Mouse (Mus musculus): ENCODE data around the gene Ncs1. TPM values are rescaled to one million over a fixed set of nuclear protein-coding genes. Genes with fewer than 3 reads are reported as not detected.

The Ncs1 gene
- total RNA-seq, 2 experiments from 2014 or later: 4.0 to 4.9 TPM

DNA sequence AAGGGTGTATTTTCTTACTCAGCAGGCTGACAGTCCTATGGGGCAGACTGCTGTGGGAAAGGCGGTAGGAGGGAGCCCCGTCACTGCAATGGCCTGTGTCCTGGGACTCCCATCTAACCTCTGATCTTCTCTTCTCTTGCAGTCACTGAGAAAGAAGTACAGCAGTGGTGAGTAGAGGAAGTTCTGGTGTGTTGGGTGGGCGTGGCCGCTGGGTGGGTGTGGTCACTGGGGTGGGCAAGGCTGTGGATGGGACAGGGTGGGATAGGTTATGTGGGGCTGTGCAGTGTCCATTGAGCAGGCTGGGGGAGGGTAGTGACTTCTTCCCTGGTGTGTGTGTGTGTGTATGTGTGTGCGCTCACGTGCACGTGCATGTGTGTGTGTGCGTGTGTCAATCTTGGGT lies 24.8 kb downstream of the Ncs1 start:
- DNase-seq: no peak

GRCm38 (mm10) chr2:31271071-31271470 lies 25.4 kb downstream of the Ncs1 start:
- intact Hi-C loops (cut with DNase I): loop anchor here (5.0 kb wide), 1 partner anchor 74 kb away; no protein-coding TSS in a partner anchor

More for the DNA sequence above, 24.8 kb downstream of the Ncs1 start:
- intact Hi-C loops (cut with DNase I): loop anchor here (5.0 kb wide), 1 partner anchor 73 kb away; no protein-coding TSS in a partner anchor

DNA sequence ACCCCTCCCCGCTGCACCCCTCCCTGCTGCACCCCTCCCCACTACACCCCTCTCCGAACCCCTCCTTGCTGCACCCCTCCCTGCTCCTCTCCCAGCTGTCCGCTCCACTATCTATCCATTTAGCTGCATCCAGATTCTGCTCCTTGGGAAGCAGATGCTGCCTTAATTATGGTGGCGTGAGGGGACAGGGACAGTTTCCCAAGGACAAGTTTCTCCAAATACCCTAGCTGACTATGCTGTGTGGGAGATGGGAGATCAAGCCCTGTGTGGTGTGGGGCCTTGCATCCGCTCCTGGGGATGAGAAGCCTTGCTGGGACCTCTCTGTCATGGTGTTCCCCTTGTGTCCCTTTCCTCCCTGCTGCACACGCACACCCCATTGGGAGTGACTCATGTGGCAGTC lies 29.4 kb downstream of the Ncs1 start:
- intact Hi-C loops (cut with DNase I): loop anchor here (5.0 kb wide), 1 partner anchor 78 kb away; no protein-coding TSS in a partner anchor

More at GRCm38 (mm10) chr2:31271071-31271470, 25.4 kb downstream of the Ncs1 start:
- DNase-seq: no peak

DNA sequence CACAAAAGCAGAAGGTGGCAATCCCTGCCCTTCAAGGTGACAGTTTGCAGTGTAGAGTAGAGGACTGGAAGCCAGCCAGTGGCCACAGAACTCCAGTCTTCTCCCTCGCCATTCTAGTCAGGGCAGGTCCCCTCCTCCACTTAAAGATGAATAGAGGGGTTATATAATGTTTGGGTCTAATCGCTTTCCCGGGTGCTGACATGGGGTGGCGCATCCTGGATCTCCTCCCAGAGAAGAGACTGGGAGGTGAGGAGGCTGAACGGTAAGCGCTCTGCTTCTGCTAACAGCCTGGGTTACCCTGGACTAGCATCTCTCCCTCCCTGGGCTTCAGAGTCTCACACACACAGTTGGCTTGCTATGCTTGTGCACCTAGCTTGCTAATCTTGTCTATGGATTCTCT lies 32.2 kb downstream of the Ncs1 start:
- no peak for DNase-seq
- intact Hi-C loops (cut with DNase I): no loop called here

More for the DNA sequence above, 29.4 kb downstream of the Ncs1 start:
- no peak for DNase-seq

DNA sequence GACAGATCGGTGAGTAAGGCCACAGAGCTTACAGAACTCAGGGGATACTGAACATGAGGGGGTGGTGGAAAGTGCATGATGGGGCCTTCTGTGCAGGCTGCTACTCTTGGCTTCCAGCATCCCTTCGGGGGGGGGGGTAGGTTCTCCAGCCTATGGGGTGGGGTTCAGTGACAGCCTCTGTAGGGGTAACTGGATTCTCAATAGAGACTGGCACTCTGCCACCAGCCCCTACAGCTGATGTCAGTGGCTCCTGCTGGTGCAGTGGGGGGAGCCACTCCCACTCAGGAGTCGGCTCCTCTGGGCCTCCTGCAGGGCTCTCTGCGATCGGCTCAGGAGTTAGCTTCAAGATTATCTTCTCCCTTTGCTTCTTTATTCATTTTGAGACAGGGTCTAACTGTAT lies 32.9 kb downstream of the Ncs1 start:
- DNase-seq: no peak
- intact Hi-C loops (cut with DNase I): no loop called here

DNA sequence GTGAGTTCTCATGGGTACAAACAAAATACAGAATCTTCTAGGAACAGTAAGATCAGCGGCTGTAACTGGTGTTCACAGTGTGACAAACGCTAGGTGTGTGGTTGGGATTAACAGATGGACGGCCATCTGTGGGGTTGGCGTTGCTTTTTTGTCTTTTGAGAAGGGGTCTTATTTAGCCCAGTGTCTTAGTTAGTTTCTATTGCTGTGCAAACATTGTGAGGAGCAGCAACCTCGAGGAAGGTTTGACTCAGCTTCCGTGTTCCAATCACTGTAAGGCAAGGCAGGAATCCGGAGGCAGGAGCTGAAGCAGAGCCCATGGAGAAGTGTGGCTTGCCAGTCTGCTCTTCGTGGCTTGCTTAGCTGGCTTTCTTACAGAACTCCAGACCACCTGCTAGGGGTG lies 35.5 kb downstream of the Ncs1 start:
- no peak for DNase-seq
- intact Hi-C loops (cut with DNase I): no loop called here

- no peak for DNase-seq
- intact Hi-C loops (cut with DNase I): no loop called here
Measured at GRCm38 (mm10) chr2:31282266-31282665, 36.6 kb downstream of the Ncs1 start.

GRCm38 (mm10) chr2:31282880-31283279 lies 37.3 kb downstream of the Ncs1 start:
- no peak for DNase-seq
- intact Hi-C loops (cut with DNase I): no loop called here

- intact Hi-C loops (cut with DNase I): no loop called here
- DNase-seq: no peak
Measured at GRCm38 (mm10) chr2:31284531-31284930, 38.9 kb downstream of the Ncs1 start.

GRCm38 (mm10) chr2:31291421-31291820 lies 45.8 kb downstream of the Ncs1 start:
- intact Hi-C loops (cut with DNase I): loop anchor here (1.0 to 5.0 kb wide), 2 partner anchors 98 to 269 kb away; no protein-coding TSS in a partner anchor

DNA sequence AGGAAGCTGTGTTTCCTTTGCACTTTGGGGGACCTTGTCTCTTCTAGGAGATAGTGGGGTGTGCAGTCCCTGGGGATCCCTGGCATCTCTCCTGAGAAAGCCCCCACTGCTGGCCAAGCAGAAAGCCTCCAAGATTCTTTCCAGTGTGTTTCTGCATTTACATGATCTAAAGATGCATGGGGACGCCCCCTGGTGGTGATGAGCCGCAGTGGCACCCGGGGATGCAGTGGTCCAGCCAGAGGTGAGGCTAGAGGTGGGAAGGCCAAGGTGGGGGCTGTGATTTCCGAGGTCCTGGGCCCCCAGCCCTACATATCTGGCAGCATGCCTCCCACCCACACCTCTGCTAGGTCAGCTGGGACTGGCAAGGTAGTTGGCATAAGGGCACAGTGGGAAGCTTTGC lies 49.4 kb downstream of the Ncs1 start:
- intact Hi-C loops (cut with DNase I): loop anchor here (5.0 kb wide), 2 partner anchors 87 to 273 kb away; no protein-coding TSS in a partner anchor
- DNase-seq: peak; percentile 58 to 71

More at GRCm38 (mm10) chr2:31291421-31291820, 45.8 kb downstream of the Ncs1 start:
- DNase-seq: peak in 1 of 2 experiments; percentile 52

- intact Hi-C loops (cut with DNase I): loop anchor here (5.0 kb wide), 1 partner anchor 86 kb away; no protein-coding TSS in a partner anchor
- no peak for DNase-seq
Measured at GRCm38 (mm10) chr2:31296395-31296794, 50.8 kb downstream of the Ncs1 start.

GRCm38 (mm10) chr2:31297602-31298268 lies 52.1 kb downstream of the Ncs1 start:
- intact Hi-C loops (cut with DNase I): loop anchor here (5.0 kb wide), 1 partner anchor 85 kb away; no protein-coding TSS in a partner anchor
- DNase-seq: peak; percentile 42 to 45

- intact Hi-C loops (cut with DNase I): loop anchor here (5.0 kb wide), 1 partner anchor 83 kb away; no protein-coding TSS in a partner anchor
- DNase-seq: no peak
Measured at GRCm38 (mm10) chr2:31298814-31299213, 53.2 kb downstream of the Ncs1 start.

- no peak for DNase-seq
- intact Hi-C loops (cut with DNase I): loop anchor here (5.0 kb wide), 1 partner anchor 83 kb away; no protein-coding TSS in a partner anchor
Measured at GRCm38 (mm10) chr2:31299266-31299665, 53.6 kb downstream of the Ncs1 start.

- peak; percentile 38 to 69 for DNase-seq
- intact Hi-C loops (cut with DNase I): loop anchor here (5.0 kb wide), 1 partner anchor 82 kb away; no protein-coding TSS in a partner anchor
Measured at GRCm38 (mm10) chr2:31299996-31300395, 54.4 kb downstream of the Ncs1 start.

GRCm38 (mm10) chr2:31303177-31303576 lies 57.6 kb downstream of the Ncs1 start:
- DNase-seq: no peak
- intact Hi-C loops (cut with DNase I): no loop called here

DNA sequence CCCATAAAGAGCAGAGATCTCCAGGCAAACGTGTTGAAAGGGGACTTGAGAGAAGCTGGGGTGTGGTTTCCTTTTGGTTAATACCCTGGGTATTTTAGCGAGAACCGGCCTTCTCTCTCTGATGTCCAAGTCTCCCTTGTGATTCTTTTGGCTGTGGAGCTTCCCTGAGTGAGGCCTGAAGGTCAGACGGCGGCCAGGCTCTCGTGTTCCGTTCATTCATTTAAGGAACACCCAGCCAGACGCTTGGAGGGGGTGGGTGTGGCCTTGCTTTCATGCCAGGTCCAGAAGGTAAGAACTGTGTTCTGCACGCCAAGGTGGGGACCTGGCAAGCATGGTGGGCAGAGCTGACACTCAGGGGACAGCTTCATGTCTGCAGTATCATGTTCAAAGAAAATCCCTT lies 58.6 kb downstream of the Ncs1 start:
- peak; percentile 46 to 52 for DNase-seq
- intact Hi-C loops (cut with DNase I): no loop called here

DNA sequence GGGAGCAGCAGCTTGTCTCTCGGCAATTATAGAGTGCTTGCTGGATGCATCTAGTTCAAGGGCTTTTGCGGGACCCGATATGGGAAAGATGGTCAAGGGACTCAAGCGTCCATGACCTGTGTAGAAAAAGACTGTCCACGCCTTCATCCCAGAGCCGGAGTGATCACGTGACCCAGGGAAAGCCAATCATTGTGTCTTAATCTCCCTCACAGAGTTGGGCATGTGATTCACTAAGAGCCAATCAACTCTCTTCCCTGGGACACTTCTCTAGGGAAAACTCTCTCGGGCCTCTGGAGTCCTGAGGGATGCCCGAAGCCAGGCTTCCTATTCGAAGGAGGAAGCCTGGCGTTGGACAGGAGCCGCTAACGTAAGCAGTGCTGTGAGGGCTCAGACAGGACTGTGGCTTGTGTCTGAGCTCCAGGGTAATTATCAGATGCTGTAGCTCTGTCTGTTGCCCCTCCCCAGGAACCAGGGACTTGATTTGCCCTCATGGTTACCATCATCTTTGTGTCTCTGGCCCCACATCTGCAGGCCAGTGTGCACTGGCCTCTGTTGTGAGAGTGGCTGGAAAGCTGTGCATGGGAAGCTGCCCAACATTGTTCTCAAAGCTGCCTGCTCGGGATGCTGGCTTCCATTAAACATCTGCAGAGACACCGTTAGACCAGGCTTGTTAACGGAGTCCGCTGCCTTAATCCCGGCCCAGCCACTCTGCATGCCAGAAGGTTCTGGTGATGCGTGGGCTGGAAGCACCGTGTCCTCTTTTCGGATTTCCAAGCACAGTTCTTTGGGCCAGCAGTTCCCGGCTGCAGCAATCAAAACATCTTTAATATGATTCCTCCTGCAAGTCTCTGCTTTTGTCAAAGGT lies 59.4 kb downstream of the Ncs1 start:
- DNase-seq: no peak
- intact Hi-C loops (cut with DNase I): no loop called here

DNA sequence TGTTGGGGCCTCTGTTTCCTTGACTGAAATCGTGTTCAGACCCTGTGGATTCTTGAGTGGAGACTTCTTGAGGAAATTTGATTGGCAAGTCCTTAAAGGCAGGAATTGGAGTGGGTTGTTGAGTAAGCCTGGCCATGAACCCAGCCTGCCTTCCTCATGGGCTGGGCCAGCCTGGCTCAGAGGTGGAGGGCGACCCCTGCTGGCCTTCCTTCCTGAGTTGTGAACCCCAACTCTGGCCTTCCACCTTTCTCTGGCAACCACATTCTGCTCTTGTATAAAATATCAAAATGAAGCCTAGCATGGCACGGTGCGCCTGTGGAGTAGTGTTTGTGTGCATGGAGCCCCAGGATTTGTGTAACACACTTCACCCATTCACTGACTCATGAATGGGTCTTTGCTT lies 60.1 kb downstream of the Ncs1 start:
- intact Hi-C loops (cut with DNase I): no loop called here
- DNase-seq: no peak

- DNase-seq: no peak
- intact Hi-C loops (cut with DNase I): no loop called here
Measured at GRCm38 (mm10) chr2:31308257-31308656, 62.6 kb downstream of the Ncs1 start.

Measured in gastrocnemius, postnatal 36 days (tissue).